Mouse (Mus musculus) myocyte (in vitro differentiated cells): Measurements from ENCODE around the gene Prr18. TPM values are rescaled to one million over a fixed set of nuclear protein-coding genes. Genes with fewer than 3 reads are reported as not detected.

Experiments used
- H3K27me3 ChIP-seq: one replicate; pipeline ENCODE4 v1.6.1; 2011; ENCODE audit not compliant: control insufficient read depth, insufficient read depth, insufficient read length
- H3K36me3 ChIP-seq: one replicate; pipeline ENCODE4 v1.6.1; 2011; ENCODE audit not compliant: control insufficient read depth, insufficient read depth
- H3K4me2 ChIP-seq: one replicate; pipeline ENCODE4 v1.6.1; 2011; ENCODE audit warnings: low read depth, control low read depth
- H3K4me3 ChIP-seq: one replicate; pipeline ENCODE4 v1.5.1; 2011; ENCODE audit warnings: mild to moderate bottlenecking, control low read depth, moderate library complexity
- H3K79me2 ChIP-seq: one replicate; pipeline ENCODE4 v1.6.1; 2011; ENCODE audit not compliant: control insufficient read depth, insufficient read depth
- H3ac ChIP-seq: one replicate; pipeline ENCODE4 v1.6.1; 2011; ENCODE audit not compliant: control insufficient read depth, insufficient read length
- CEBPB ChIP-seq: IDR thresholded peaks from 2 replicates; pipeline ENCODE4 v1.6.1; 2011; ENCODE audit warnings: mild to moderate bottlenecking, moderate library complexity; ENCODE audit not compliant: poor library complexity, insufficient read depth, severe bottlenecking
- E2F4 ChIP-seq: IDR thresholded peaks from one replicate; pipeline ENCODE4 v1.6.1; 2011; ENCODE audit warnings: mild to moderate bottlenecking, control low read depth, moderate library complexity; ENCODE audit not compliant: insufficient read depth
- MAX ChIP-seq: IDR thresholded peaks from one replicate; pipeline ENCODE4 v1.6.1; 2011; ENCODE audit warnings: low read depth, mild to moderate bottlenecking, control low read depth
- MYOD1 ChIP-seq, 3 experiments: IDR thresholded peaks; one replicate each; pipeline ENCODE4 v1.6.1; 2011; ENCODE audit warnings: control low read depth in 2 of 3, low read depth in 2 of 3, mild to moderate bottlenecking in 2 of 3, moderate library complexity in 1 of 3; ENCODE audit not compliant: insufficient read length in 2 of 3, control insufficient read depth in 1 of 3
- MYOG ChIP-seq, 3 experiments: IDR thresholded peaks; one replicate each; pipeline ENCODE4 v1.6.1; 2011; ENCODE audit warnings: control low read depth in 2 of 3, low read depth in 2 of 3, mild to moderate bottlenecking in 2 of 3; ENCODE audit not compliant: insufficient read length in 2 of 3, control insufficient read depth in 1 of 3, insufficient read depth in 1 of 3
- POLR2A ChIP-seq: IDR thresholded peaks from one replicate; pipeline ENCODE4 v1.6.1; 2011; ENCODE audit warnings: low read depth, mild to moderate bottlenecking, control low read depth, moderate library complexity; ENCODE audit not compliant: insufficient read length
- POLR2AphosphoS2 ChIP-seq: IDR thresholded peaks from one replicate; pipeline ENCODE4 v1.6.1; 2011; ENCODE audit warnings: low read depth, control low read depth; ENCODE audit not compliant: insufficient read length
- REST ChIP-seq: IDR thresholded peaks from one replicate; pipeline ENCODE4 v1.6.1; 2011; ENCODE audit warnings: mild to moderate bottlenecking, control low read depth, moderate library complexity; ENCODE audit not compliant: insufficient read depth, insufficient read length
- SRF ChIP-seq: IDR thresholded peaks from one replicate; pipeline ENCODE4 v1.6.1; 2011; ENCODE audit warnings: low read depth; ENCODE audit not compliant: control insufficient read depth, insufficient read length
- TCF12 ChIP-seq: IDR thresholded peaks from one replicate; pipeline ENCODE4 v1.6.1; 2011; ENCODE audit warnings: mild to moderate bottlenecking, control low read depth; ENCODE audit not compliant: poor library complexity, insufficient read depth, severe bottlenecking
- TCF3 ChIP-seq: IDR thresholded peaks from one replicate; pipeline ENCODE4 v1.6.1; 2011; ENCODE audit warnings: low read depth, control low read depth; ENCODE audit not compliant: insufficient read length
- USF1 ChIP-seq: IDR thresholded peaks from one replicate; pipeline ENCODE4 v1.6.1; 2011; ENCODE audit warnings: low read depth, mild to moderate bottlenecking, control low read depth, moderate library complexity
- polyA plus RNA-seq: library from polyadenylated mRNA; unstranded; fragments of >200 nt; fragmentation: generic; extraction: Trizol; gene quantifications from one replicate; pipeline ENCODE4 v1.2.1, GENCODE M21; 2012; ENCODE audit warnings: missing spikeins

The Prr18 gene
- polyA plus RNA-seq, 1 experiment: 0.19 TPM

DNA sequence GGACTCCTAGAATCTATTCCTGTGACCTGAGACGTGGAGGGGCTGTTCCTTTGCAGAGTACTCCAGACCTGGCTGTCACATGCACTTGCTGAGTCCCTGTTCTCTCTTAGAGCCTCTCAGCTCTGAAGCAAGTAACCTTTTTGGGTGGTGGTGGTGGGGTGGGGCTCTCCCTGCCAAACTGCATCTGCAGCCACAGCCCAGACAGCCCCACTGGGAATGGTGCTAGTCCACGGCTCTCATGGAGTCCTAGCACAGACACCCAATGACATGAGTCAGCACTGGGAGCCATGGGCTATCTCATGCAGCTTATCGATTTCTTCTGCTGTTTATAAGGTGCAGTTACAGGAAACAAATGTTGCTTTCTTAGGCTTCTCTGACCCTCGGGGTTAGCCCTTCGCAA is 39.5 kb upstream of the Prr18 start:
- Histone ChIP-seq H3K36me3 (no peaks in the 10 kb centered on the region), H3K4me2 (no peak overlapping the region), H3K27me3 (no peaks in the 10 kb centered on the region), H3K4me3 (no peak overlapping the region), H3ac (no peak overlapping the region), H3K79me2 (no peaks in the 10 kb centered on the region)
- TF ChIP-seq TCF12: no peak
- TF ChIP-seq CEBPB: no peak
- TF ChIP-seq E2F4: no peak
- TF ChIP-seq USF1: no peak
- TF ChIP-seq SRF: no peak
- no peak for TF ChIP-seq POLR2AphosphoS2
- TF ChIP-seq POLR2A: no peak
- TF ChIP-seq REST: no peak
- no peak for TF ChIP-seq MAX

DNA sequence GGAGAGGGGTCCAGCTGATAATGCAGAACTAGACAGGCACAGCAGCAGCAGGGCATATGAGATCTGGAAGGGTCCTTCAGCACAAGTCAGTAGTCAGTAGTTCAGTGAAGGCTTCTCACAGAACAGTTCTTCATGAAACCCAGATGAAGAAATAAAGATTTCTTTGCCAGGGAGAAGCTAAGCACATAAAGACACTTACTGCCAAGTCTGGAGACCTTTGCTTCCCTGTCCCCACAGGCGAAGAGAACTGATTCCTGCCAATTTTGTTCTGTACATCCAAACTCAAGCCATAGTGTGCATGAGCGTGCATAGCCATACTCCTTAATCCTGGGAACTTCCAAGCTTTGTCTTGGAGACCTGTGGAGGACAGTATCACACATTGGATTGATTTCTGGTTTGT is 39.0 kb upstream of the Prr18 start:
- Histone ChIP-seq H3K4me3 (no peak overlapping the region), H3K27me3 (no peaks in the 10 kb centered on the region), H3K79me2 (no peaks in the 10 kb centered on the region), H3ac (no peak overlapping the region), H3K36me3 (no peaks in the 10 kb centered on the region), H3K4me2 (no peak overlapping the region)
- TF ChIP-seq MYOG (IDR thresholded peaks at IDR 0.05; ENCODE audit: control insufficient read depth in 1 of 3, insufficient read depth in 1 of 3, insufficient read length in 2 of 3, low read depth in 2 of 3) (no peak), CEBPB (no peak), TCF12 (no peak), E2F4 (no peak), REST (no peak), TCF3 (no peak), POLR2A (no peak), USF1 (no peak), MYOD1 (IDR thresholded peaks at IDR 0.05; ENCODE audit: control insufficient read depth in 1 of 3, insufficient read length in 2 of 3, low read depth in 2 of 3) (no peak), POLR2AphosphoS2 (no peak), MAX (no peak), SRF (no peak)

DNA sequence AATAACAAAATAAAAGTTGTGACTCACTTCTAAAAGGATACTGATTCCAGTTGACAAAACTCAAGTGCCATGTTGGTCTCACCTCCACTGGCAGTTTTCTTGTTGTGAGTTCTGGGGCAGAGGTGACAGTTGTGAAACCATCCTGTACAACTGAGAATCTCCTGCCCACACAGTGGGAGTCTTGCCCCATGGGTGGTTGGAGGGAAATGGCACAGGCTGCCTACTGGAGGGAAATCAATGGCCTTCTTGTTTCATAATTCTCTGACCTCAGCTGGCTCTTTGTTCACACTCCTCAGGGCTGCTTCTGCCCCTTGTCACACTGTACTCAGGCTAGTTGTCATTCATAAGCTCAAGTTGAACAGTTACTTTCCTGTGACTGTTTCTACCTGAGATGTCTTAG is 37.7 kb upstream of the Prr18 start:
- Histone ChIP-seq H3K27me3 (no peaks in the 10 kb centered on the region), H3K36me3 (no peaks in the 10 kb centered on the region), H3K4me2 (no peak overlapping the region), H3K79me2 (no peaks in the 10 kb centered on the region), H3ac (no peak overlapping the region), H3K4me3 (no peak overlapping the region)
- TF ChIP-seq USF1: no peak
- no peak for TF ChIP-seq CEBPB
- no peak for TF ChIP-seq REST
- TF ChIP-seq SRF: no peak
- TF ChIP-seq TCF3: no peak
- TF ChIP-seq MYOD1 (IDR thresholded peaks at IDR 0.05; ENCODE audit: control insufficient read depth in 1 of 3, insufficient read length in 2 of 3, low read depth in 2 of 3): no peak
- TF ChIP-seq POLR2AphosphoS2: no peak
- no peak for TF ChIP-seq TCF12
- TF ChIP-seq MYOG (IDR thresholded peaks at IDR 0.05; ENCODE audit: control insufficient read depth in 1 of 3, insufficient read depth in 1 of 3, insufficient read length in 2 of 3, low read depth in 2 of 3): no peak
- TF ChIP-seq MAX: no peak
- TF ChIP-seq E2F4: no peak
- no peak for TF ChIP-seq POLR2A

DNA sequence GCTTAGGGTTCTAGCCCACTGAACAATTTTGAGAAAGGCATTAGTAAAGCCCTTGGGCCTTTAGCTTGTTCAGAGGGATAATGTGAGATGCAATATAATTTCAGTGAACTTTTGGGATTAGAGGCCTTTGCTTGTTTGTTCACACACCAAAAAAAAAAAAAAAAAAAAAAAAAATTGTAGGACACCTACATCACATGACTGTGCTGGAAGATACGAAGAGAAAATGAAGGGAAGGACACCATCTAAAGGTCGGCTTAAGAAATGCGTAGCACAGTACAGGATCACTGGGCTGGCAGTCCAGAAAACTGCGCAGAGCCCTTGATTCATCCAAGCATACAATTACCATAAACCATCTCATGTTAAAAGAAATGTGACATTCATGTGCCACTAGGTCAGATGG is 35.7 kb upstream of the Prr18 start:
- Histone ChIP-seq H3K27me3 (no peaks in the 10 kb centered on the region), H3ac (no peak overlapping the region)

DNA sequence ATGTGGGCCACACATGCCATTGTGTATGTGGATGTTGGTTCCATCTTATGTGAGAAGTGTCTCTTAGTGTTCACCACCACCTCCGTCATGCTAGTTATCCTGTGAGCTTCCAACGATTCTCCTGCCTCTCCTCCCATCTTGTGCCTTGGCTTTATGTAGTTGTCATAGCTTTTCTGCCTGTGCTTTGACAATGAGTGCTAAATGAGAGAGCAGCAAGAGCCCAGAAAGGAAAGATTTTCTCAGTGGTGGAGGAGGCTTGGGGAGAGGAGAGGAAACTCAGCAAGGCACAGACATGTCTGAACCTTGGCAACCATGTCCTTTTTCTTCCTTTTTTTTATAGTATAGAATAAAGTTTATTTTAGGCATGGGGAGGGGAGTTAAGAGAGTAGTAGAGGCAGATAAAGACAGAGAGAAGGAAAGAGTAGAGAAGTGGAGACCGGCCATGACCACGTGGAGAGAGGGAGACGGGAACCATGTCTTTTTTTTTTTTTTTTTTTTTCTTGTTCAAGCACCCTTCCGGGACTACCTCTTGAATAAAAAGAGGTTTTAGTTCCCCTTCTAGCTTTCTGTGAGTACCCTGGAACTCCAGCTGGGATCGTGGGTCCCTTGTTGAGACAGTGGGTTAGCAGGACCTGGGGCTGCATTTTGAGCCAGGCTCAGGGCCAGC is 34.4 kb upstream of the Prr18 start:
- H3K4me2 ChIP-seq: no peak overlapping the region
- H3K79me2 ChIP-seq: no peaks in the 10 kb centered on the region
- TF ChIP-seq TCF3 (no peak), MYOD1 (IDR thresholded peaks at IDR 0.05; ENCODE audit: control insufficient read depth in 1 of 3, insufficient read length in 2 of 3, low read depth in 2 of 3) (no peak), REST (no peak), E2F4 (no peak), USF1 (no peak), MAX (no peak), MYOG (IDR thresholded peaks at IDR 0.05; ENCODE audit: control insufficient read depth in 1 of 3, insufficient read depth in 1 of 3, insufficient read length in 2 of 3, low read depth in 2 of 3) (no peak), POLR2A (no peak), POLR2AphosphoS2 (no peak), SRF (no peak), CEBPB (no peak), TCF12 (no peak)

More for the DNA sequence above, 35.7 kb upstream of the Prr18 start:
- no peak overlapping the region for H3K4me3 ChIP-seq
- TF ChIP-seq MYOG (IDR thresholded peaks at IDR 0.05; ENCODE audit: control insufficient read depth in 1 of 3, insufficient read depth in 1 of 3, insufficient read length in 2 of 3, low read depth in 2 of 3) (no peak), TCF3 (no peak), REST (no peak), MAX (no peak), POLR2A (no peak), POLR2AphosphoS2 (no peak)
- no peaks in the 10 kb centered on the region for H3K79me2 ChIP-seq
- H3K36me3 ChIP-seq: no peaks in the 10 kb centered on the region
- H3K4me2 ChIP-seq: no peak overlapping the region

More for the DNA sequence above, 34.4 kb upstream of the Prr18 start:
- Histone ChIP-seq H3K4me3 (no peak overlapping the region), H3K36me3 (no peaks in the 10 kb centered on the region), H3K27me3 (no peaks in the 10 kb centered on the region), H3ac (no peak overlapping the region)
